Mouse (Mus musculus) urinary bladder, postnatal 25 days (tissue): Measurements from ENCODE around the gene 1700024G13Rik.

Experiments used
- DNase-seq: peaks from one replicate; pipeline ENCODE4 v3.0.0; 2022; ENCODE audit warnings: low spot score

1700024G13Rik gene

DNA sequence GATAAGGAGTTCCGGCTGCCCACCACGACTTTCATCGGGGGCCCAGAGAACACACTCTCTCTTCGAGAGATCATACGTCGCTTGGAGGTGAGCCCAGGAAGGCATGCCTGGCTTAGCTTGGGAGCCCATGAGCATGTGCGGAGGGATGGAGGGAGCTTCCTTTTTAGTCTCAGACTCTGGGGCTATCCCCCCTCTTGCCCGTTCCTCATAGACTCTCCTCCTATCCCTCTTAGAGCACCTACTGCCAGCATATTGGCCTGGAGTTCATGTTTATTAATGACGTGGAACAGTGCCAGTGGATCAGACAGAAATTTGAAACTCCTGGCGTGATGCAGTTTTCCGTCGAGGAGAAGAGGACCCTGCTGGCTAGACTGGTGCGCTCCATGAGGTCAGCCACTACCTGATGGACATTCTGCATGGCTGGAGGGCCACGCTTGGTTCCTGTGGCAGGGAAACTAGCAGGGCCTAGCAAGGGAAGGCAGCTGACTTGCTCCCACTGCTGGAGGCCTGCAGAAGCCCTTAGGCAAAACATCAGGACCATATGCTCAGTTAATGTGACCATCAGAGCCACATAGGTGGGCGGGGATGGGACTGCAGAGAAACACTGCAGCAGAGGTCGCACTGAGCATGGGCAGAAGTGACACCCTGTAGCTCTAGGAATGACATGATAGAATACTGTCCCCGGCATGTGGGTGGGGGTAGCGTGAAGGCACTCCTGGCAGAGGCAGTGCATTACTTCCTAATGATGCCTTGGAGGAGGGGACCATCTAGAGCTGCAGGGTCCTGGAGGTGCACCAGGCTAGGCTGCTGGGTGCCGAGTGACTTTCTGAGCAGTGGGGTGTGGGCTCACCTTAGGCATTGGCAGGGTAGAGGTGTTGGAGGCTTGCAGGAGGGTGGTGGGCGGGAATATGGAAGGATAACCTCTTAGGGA lies 55.4 kb downstream of the 1700024G13Rik start:
- DNase-seq, result no peak

- no peak for DNase-seq
Measured at GRCm38 (mm10) chr14:32327366-32327765, 60.8 kb downstream of the 1700024G13Rik start.
